Mouse (Mus musculus) embryonic facial prominence, embryonic 14.5 days (tissue): ENCODE measurements around the gene Bcl2l11. TPM values are rescaled to one million over a fixed set of nuclear protein-coding genes. Genes with fewer than 3 reads are reported as not detected.

Experiments used
- ATAC-seq: fragments of 200-750 bp; cut with Nextera tagmentation; 2 replicates; pipeline ENCODE4 v1.8.0; 2017; ENCODE audit warnings: low read depth, moderate number of reproducible peaks, moderate TSS enrichment
- DNase-seq: peaks from one replicate; pipeline ENCODE4 v3.0.0-alpha.2; 2015; ENCODE audit warnings: low spot score
- H3K27ac ChIP-seq: fragments of 300-500 bp; sonication (generic); replicated peaks from 2 replicates; pipeline ENCODE4 v1.5.1; 2014; ENCODE audit warnings: low read depth, mild to moderate bottlenecking, low read length, moderate library complexity
- H3K27me3 ChIP-seq: fragments of 300-500 bp; sonication (generic); replicated peaks from 2 replicates; pipeline ENCODE4 v1.6.1; 2014; ENCODE audit warnings: low read length; ENCODE audit not compliant: control insufficient read depth, insufficient read depth
- H3K36me3 ChIP-seq: fragments of 300-500 bp; sonication (generic); 2 replicates; pipeline ENCODE4 v1.6.1; 2014; ENCODE audit warnings: low read length, mixed read lengths; ENCODE audit not compliant: control insufficient read depth, insufficient read depth
- H3K4me1 ChIP-seq: fragments of 300-500 bp; sonication (generic); 2 replicates; pipeline ENCODE4 v1.6.1; 2014; ENCODE audit warnings: antibody characterized with exemption, low read length; ENCODE audit not compliant: control insufficient read depth, insufficient read depth
- H3K4me2 ChIP-seq: fragments of 300-500 bp; sonication (generic); 2 replicates; pipeline ENCODE4 v1.6.1; 2014; ENCODE audit warnings: low read depth, mild to moderate bottlenecking, low read length, moderate library complexity, mixed read lengths
- H3K4me3 ChIP-seq: fragments of 300-500 bp; sonication (generic); 2 replicates; pipeline ENCODE4 v1.5.1; 2014; ENCODE audit warnings: low read depth, mild to moderate bottlenecking, low read length
- H3K9ac ChIP-seq: fragments of 300-500 bp; sonication (generic); 2 replicates; pipeline ENCODE4 v1.6.1; 2014; ENCODE audit warnings: low read depth, mild to moderate bottlenecking, low read length, moderate library complexity, mixed read lengths
- H3K9me3 ChIP-seq: fragments of 300-500 bp; sonication (generic); 2 replicates; pipeline ENCODE4 v1.6.1; 2016; ENCODE audit warnings: low read length; ENCODE audit not compliant: control insufficient read depth
- WGBS: fragments of 180-500 bp; shearing (Covaris S2); extraction: QIAGEN DNeasy Blood & Tissue Kit; methylation state at CpG from one replicate; pipeline ENCODE4 v1.1.7; 2014; 5-methylcytosine and 5-hydroxymethylcytosine counted together
- polyA plus RNA-seq: library from polyadenylated mRNA; unstranded; fragments of >200 nt; fragmentation: Nextera tagmentation; extraction: Ambion mirVana; gene quantifications from 2 replicates; pipeline ENCODE4 v1.2.1, GENCODE M21; 2014

Bcl2l11 gene
- polyA plus RNA-seq, 1 experiment from 2014 or later, result 13.3 TPM

DNA sequence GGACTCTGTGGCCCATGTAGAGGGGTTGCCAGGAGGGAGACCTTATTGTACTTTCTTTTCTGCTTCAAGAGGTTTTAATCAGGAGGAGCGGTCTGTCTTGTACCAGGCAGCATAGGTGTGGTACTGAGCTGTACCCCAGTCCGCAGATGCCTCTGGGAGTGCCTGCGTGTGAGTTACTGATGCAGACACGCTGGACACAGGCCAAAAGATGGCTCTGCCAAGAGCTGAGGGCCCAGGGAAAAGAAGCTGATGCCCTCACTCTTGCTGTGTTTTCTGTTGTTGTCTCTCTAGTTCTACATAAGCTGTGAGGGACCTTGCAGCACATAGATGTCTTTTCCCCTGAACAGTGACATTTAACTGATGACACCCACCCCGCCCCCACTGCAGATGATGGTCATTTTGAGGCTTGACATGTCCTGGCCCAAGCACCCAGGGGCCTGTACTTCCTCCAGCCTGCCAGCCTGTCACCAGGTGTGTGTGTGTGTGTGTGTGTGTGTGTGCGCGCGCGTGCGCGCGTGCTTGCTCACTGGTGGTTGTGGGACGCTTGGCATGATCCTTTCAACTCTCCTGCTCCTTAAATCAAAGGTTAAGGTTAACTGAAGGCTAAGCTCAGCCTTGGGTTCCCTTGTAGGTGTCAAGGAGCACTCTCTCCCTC lies 29.7 kb downstream of the Bcl2l11 start:
- 0 out of 2 replicates have a peak, but pooled peaks cover 10% of the 10 kb centered on the region for H3K4me1 ChIP-seq
- H3K27me3 ChIP-seq, result no peaks in the 10 kb centered on the region
- H3K9me3 ChIP-seq, result no peaks in the 10 kb centered on the region
- DNase-seq (no peak), ATAC-seq (no peak)
- H3K4me2 ChIP-seq, result no peak overlapping the region
- 95% methylated on average over 13 of the region's 13 CpGs for WGBS
- peaks cover 21% of the 10 kb centered on the region; the same call in 1 of the 2 replicates for H3K36me3 ChIP-seq
- H3K27ac ChIP-seq, result no peak overlapping the region
- H3K4me3 ChIP-seq, result no peak overlapping the region
- no peak overlapping the region for H3K9ac ChIP-seq

DNA sequence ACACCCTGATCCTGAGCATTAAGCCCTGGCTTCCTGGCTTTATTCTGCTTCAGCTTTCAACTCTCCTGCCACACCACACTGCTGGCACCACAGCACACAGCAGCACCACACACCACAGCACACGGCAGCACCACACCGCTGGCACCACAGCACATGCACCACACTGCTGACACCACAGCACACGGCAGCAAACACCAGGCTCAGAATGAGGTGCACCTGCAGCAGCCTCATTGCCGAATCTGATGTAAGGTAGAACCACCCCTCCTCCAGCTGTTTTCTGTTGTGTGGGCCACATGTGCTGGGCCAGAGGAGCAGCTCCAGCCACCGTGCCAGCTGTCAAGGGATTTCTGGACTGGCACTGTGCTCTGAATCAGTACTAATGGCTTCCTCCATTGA lies 30.2 kb downstream of the Bcl2l11 start:
- Histone ChIP-seq H3K4me3 (no peak overlapping the region), H3K9me3 (no peaks in the 10 kb centered on the region), H3K9ac (no peak overlapping the region), H3K36me3 (peaks cover 22% of the 10 kb centered on the region; the same call in 1 of the 2 replicates), H3K27me3 (no peaks in the 10 kb centered on the region), H3K4me1 (0 out of 2 replicates have a peak, but pooled peaks cover 10% of the 10 kb centered on the region), H3K27ac (no peak overlapping the region), H3K4me2 (no peak overlapping the region)
- no peak for DNase-seq
- WGBS, result 75% methylated on average over 5 of the region's 5 CpGs
- no peak for ATAC-seq

DNA sequence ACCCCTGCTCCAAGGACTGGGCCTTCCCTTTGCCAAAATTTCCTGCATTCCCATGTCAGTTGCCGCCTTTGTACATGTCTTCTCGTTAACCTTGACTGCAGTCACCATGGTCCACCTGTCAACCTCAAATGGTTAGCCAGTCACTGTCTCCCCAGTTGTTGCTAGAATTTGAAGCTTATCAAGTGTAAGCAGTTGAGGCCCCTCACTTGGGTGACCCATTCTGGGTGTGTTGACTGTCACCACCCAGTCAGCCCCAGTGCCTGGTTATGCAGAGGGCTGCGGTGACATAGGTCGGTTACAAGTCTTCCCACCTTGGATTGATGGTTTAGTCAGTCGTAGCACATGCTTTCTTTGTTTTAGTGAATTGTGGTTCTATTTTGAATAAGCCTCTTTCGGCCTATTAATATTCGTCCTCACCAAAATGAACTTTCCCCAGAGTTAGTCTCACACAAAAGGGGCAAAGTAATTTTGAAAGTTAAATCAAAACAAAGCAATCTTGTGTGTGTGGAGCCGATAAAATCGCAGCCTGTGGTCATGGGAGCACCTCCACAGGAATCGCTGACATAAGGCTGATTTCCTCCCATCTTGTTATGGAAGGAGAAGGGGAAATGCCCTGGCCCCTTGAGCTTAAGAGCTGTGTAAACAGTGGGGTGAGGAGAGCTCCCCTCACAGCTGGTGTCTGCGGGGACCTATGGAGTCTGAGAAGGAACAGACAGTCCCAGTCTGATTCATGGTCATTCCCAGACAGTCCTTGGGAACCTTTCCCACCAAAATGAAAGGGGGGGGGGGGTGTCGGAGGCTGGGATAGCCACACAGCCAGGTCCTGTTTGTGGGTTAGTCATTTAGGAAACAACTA lies 30.9 kb downstream of the Bcl2l11 start:
- peak; percentile 41 for DNase-seq
- Histone ChIP-seq H3K4me1 (0 out of 2 replicates have a peak, but pooled peaks cover 10% of the 10 kb centered on the region), H3K36me3 (peaks cover 22% of the 10 kb centered on the region; the same call in 1 of the 2 replicates), H3K4me3 (no peak overlapping the region), H3K27ac (0 out of 2 replicates have a peak overlapping the region, but pooled peaks have one; percentile 1), H3K27me3 (no peaks in the 10 kb centered on the region), H3K4me2 (no peak overlapping the region), H3K9ac (no peak overlapping the region), H3K9me3 (no peaks in the 10 kb centered on the region)
- WGBS, result 70% methylated on average over 12 of the region's 12 CpGs
- ATAC-seq, result no peak

DNA sequence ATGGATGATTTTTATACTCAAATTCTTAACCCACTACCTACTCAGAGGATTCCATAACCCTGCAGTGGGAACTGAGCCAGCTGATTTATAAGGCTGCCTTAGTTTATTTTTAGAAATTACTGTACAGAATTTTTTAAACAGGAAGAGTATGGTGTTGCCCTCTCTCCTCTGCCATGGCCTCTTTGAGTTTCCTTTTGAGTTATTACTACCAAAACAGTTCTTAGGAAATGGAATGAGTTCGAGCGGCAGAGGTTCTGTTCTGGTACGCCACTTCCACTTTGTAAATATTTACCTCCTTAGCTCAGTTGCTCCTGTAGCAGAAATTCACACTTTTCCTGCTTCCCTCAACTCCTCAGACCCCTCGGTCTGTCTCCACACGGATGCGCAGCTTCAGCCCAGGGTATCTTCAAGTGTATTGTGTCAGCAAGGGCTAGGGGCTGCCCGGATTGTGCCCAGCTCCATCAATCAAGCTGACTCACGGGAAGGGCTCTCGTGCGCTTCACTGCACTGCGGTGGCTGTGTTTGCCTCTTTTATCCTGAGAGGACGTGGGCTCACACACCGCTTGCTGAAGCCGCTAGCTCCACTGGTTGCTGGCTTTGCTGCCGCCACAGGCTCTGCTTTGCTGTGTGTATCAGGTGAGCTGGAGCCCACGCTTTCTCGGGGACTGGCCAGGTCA lies 33.0 kb downstream of the Bcl2l11 start:
- Histone ChIP-seq H3K9me3 (no peaks in the 10 kb centered on the region), H3K4me2 (no peak overlapping the region), H3K9ac (no peak overlapping the region), H3K27me3 (no peaks in the 10 kb centered on the region), H3K4me1 (0 out of 2 replicates have a peak, but pooled peaks cover 10% of the 10 kb centered on the region), H3K4me3 (no peak overlapping the region), H3K36me3 (peaks cover 22% of the 10 kb centered on the region; the same call in 1 of the 2 replicates), H3K27ac (no peak overlapping the region; the same call in 1 of the 2 replicates)
- 75% methylated on average over 17 of the region's 17 CpGs for WGBS
- DNase-seq (no peak), ATAC-seq (no peak)

DNA sequence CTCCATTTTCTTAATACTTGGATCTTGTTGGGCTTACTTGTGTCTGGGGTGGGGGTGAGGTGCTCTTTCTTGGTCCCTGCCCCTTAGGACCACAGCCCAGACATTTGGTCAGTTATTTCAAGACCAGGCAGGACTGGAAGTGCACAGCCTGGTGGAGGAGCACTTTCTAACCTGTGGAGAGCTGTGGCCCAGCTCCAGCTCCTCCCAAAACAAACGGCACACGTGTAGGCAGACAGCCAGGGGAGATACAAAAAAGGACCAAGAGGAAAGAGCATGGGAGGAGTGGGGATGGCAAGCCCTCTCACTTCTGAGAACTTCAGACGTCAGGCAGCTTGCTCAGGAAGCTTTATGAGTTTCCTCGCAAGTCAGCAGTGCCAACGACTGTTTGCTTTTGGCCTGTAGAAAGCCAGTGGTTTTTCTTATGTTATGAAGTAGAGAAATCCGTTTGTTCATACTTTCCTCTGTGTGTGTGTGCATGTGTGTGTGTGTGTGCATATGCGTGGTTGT lies 33.8 kb downstream of the Bcl2l11 start:
- ATAC-seq (no peak), DNase-seq (no peak)
- H3K4me3 ChIP-seq, result no peak overlapping the region
- H3K4me1 ChIP-seq, result 0 out of 2 replicates have a peak, but pooled peaks cover 10% of the 10 kb centered on the region
- no peak overlapping the region for H3K9ac ChIP-seq
- H3K9me3 ChIP-seq, result no peaks in the 10 kb centered on the region
- H3K27me3 ChIP-seq, result no peaks in the 10 kb centered on the region
- H3K27ac ChIP-seq, result no peak overlapping the region; the same call in 1 of the 2 replicates
- H3K36me3 ChIP-seq, result peaks cover 22% of the 10 kb centered on the region; the same call in 1 of the 2 replicates
- 69% methylated on average over 7 of the region's 7 CpGs for WGBS
- no peak overlapping the region for H3K4me2 ChIP-seq

DNA sequence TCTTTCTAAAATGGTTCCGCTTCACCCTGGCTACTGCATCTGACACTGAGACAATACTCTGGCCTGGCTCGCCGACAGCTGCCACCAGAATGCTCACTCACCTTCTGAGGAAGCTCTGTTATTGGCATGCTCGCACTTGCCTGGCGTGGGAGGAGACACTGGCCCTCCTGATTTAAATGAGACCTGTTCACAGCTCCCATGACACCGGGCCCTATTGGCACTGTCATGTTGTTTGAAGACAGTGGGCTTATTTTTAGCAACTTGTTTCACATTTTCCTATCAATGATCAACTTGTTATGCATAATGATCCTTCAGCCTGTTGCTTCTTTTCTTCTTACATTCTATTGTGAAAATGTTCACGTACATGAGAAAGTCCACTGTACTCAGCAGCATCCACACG lies 37.3 kb downstream of the Bcl2l11 start:
- H3K4me1 ChIP-seq, result 0 out of 2 replicates have a peak, but pooled peaks cover 2% of the 10 kb centered on the region
- no peaks in the 10 kb centered on the region for H3K27me3 ChIP-seq
- H3K36me3 ChIP-seq, result peaks cover 20% of the 10 kb centered on the region; the same call in 1 of the 2 replicates
- no peak overlapping the region for H3K4me2 ChIP-seq
- H3K4me3 ChIP-seq, result no peak overlapping the region
- 83% methylated on average over 8 of the region's 8 CpGs for whole genome bisulfite sequencing
- DNase-seq, result no peak
- H3K9ac ChIP-seq, result no peak overlapping the region
- ATAC-seq, result no peak
- H3K27ac ChIP-seq, result no peak overlapping the region
- no peaks in the 10 kb centered on the region for H3K9me3 ChIP-seq

DNA sequence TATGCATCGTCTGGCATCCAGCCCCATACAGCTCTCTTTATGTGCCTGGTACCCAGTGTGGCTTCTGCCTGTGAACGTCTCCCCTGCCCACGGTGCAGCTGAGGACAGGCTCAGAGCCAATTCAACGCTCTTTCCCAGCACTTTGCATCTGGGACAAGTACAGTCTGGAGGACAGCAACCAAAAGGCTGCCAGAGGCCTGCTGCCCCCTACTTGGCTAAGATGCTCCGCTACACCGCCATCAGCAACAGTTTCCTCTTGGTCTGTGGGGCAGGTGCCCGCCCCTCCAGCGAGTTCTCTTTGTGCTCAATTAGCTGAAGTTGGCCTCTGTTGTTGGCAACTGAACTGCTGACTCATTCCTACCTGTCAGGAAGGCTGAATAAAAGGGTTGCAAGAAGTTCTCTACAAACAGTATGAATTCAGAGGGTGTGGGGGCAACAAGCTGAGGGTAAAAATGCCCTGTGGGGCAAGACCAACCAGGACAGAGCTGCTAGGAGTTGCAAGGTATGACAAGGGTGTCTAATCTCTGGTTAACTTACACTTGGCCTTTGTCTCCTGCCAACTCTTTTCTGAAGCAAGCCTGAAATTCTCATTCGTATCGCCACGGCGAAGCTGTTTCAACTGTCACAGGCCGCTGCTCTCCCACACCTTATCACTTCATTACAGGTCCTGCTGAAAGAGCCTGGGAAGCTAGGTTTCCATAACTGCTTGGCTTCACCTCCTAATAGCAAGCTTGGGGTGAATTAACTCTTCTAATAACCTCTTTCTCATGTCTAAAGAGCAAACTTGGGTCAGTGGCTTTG lies 41.0 kb downstream of the Bcl2l11 start:
- Histone ChIP-seq H3K36me3 (no peaks in the 10 kb centered on the region), H3K9me3 (no peaks in the 10 kb centered on the region), H3K9ac (no peak overlapping the region), H3K4me3 (no peak overlapping the region), H3K27ac (no peak overlapping the region), H3K4me1 (no peaks in the 10 kb centered on the region), H3K27me3 (no peaks in the 10 kb centered on the region), H3K4me2 (no peak overlapping the region)
- DNase-seq, result peak; percentile 34
- ATAC-seq, result peak; percentile 33; the same call in 1 of the 2 replicates
- 73% methylated on average over 13 of the region's 13 CpGs for WGBS
